Mouse (Mus musculus) layer of hippocampus, adult 9-11 months (tissue): Measurements from ENCODE around the gene Gramd2.

Experiments
- DNase-seq: peaks from one replicate; pipeline ENCODE4 v3.0.0; 2022

Gramd2 gene

GRCm38 (mm10) chr9:59679678-59680533, at the start of gene Gramd2:
Gramd2 (plus strand) TSS chr9:59680144.
- DNase-seq, result peak; percentile 67

- DNase-seq, result no peak
These were observed 41.6 kb upstream of the Gramd2 start for GRCm38 (mm10) chr9:59638372-59638771.

DNA sequence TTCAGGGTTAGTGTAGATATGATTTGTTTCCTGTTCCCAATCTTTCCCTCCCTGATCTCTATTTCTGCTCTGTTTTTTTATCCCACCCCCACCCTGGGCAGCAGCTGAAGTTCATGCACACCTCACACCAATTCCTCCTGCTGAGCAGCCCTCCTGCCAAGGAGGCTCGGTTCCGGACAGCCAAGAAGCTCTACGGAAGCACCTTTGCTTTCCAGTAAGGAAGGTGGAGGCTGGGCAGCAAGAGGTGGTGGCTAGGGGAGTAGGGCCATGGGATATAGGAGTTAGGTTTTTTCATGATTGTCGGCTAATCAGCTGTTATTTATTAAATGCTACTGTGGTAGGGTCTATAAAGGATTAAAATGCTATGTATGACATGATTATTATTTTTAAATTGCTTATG, 40.0 kb upstream of the Gramd2 start:
- no peak for DNase-seq

DNA sequence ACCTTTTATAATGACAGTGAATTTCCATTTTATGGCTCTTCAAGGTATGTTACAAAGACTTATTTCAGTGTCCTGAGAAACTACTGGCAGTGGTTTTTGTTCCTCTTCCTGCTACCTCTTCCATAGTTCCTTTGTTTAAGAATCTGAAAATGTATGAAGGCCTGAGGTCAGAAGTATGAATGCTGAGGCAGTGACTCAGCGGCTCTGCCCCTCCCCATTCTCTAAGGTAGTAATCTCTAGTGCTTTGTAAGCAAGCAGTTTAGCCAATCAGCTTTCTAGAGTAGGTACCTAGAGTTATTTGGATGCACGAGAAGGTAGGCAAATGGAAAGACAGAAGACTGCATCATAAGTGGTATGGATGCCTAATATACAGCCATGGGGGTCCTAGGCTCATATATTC, 38.6 kb upstream of the Gramd2 start:
- no peak for DNase-seq

GRCm38 (mm10) chr9:59649911-59650310, 30.0 kb upstream of the Gramd2 start:
- no peak for DNase-seq

- no peak for DNase-seq
These were observed 26.6 kb upstream of the Gramd2 start for GRCm38 (mm10) chr9:59653371-59653770.

DNA sequence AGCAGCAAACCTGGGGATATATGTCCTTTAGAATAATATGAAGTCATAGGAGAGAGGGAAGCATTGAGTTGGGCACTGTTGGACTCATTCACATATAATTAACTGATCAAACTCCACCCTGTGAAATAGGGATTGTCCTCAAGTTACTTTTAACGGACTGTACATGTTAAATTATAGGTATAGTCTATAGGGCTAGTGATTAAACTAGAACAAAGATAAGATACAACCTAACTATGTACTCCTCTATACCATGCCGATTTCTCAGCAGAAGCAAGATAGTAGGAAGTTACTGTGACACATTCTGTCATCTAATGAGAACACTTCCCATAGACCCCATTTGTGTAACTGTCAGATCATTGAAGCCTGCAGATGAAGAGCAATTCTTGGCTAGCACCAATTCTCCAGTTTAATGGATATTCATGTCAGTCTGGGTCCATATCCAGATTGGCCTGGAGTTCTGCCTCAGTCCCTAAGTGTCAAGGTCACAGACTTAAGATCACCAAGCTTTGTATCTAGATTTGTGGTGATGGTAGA, 25.4 kb upstream of the Gramd2 start:
- no peak for DNase-seq

DNA sequence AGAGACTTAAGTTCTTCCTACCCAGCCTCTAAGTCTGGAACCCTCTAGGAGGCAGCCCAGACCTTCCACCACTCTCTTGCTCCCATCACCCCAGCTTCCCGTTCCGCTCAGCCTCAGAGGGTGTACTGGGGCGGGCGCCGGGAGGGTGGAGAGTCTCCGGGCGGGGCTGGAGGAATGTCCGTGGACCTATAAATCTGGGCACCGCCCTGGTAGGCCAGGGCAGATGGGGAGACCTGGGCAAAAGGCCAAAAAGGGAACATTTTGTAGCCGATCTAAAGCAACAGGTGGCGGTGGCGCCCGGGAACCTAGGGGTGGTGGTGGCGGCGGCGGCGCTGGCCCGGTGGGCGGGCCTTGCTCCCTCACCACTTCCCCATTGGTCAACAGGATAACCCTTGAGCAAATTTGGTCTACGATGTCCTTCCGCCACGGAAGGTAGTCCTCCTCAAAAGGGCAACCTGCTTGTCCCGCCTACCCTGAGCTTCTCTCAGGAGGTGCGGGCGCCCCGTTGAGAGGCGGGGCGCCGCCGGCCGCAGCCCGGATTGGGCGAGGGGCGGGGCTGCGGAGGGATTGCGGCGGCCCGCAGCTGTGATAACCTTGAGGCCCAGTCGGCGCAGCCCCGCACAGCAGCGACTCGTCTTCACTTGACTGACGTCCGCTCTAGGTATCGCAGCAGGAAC, 23.8 kb upstream of the Gramd2 start, which contains the start of gene Pkm:
Gene Pkm, plus strand, starts transcription at position 411 of the 677 bp plus-strand sequence.
- DNase-seq, result peak; percentile 98

DNA sequence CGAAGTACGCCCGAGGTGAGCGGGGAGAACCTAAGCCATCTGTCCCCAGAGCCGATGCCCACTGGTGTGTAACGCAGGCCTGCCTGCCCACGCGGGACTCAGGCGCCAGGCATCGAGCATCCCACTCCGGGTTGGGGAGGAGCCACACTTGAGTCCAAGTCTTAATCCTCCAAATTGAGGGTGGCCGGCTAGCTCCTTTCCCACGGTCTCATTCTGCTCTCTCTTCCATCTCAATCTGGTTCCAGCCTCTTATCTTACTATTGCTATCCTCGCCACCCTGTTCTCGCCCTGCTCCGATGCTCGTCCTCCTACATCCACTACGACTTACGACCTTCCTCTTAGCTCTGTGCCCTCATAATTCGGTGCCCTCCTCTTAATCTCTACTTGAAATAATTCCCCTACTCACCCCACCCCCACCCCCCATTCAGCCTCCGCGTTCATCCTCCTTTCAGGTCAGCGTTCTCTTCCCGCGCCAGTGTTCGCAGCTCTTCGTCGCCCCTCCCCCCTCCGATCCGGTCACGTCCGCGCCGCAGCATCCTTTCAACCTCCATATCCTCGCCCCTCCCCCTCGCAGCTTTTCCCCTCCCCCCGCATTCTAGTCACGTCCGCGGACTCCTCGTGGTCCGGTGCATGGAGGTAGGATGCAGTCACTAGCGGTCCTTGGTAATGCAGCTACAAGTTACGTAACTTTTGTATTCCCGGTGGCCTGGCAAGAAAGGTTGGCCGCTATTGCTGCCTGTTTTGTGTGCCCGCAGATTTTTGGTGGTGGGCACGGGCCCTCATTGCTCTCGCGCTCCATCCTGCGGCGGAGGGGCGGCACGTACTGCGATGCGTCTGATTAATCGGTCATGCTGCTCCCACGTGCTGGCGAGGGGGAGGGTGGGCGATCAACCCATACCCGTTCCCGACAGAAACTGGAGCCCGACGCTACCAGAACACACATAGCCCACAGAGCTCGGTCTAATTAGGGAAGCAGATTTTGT, 23.0 kb upstream of the Gramd2 start:
- peak; percentile 90 for DNase-seq

DNA sequence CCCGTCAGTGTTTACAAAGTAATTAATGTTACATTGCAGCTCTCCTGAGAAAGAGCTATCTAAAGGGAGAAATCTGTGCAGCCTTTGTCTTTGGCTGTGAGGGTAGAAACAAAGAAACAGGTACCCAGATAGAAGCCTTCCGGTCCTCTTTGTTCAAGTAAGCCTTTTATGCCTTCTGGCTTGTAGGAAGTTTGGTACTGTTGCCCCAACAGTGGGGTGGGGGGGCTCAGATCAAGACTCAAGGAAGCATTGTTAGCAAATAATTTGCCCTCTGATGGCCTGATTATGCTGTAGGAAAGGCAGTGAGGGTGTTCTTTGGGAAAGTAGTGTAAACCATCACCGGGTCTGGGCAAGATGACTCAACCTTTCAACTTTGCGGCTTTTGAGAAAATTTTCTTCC, 21.8 kb upstream of the Gramd2 start:
- DNase-seq, result no peak

- peak; percentile 82 for DNase-seq
These were observed 20.6 kb upstream of the Gramd2 start for GRCm38 (mm10) chr9:59659036-59660026.

GRCm38 (mm10) chr9:59660421-59660820, 19.5 kb upstream of the Gramd2 start:
- DNase-seq, result no peak

DNA sequence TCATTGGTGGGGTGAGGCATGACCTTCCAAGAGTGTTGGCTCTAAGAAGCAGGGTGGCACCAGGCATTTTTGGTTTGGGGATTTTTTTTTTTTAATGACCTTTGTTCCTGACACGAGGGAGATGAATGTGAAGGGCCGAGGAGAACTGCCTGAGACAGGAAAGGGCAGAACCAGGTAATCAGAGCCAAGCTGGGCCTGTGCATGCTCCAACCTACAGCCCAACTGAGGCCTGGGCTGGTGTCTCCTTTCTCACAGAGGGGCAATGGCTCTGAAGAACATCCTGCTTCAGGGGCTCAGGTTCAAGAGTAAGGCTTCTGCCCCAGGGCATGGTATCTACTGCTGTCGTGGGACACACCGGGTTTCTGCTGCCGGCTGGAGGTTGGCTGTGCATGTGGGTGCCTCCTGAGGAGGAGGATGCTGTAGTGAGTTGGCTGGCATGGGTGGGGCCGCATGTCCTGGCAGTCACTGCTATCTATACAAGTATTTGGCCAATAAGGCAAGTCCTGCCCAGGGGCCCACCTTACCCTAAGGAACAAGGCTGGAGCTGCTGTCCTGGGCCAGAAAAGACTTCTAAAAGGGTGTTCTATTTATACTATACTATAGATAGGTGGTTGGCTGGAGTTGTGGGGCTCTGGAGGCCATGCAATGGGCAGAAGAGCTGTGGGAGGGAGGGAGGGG, 18.5 kb upstream of the Gramd2 start:
- no peak for DNase-seq

GRCm38 (mm10) chr9:59663226-59663625, 16.7 kb upstream of the Gramd2 start:
- no peak for DNase-seq

- no peak for DNase-seq
These were observed 16.0 kb upstream of the Gramd2 start for GRCm38 (mm10) chr9:59663957-59664356.

GRCm38 (mm10) chr9:59664664-59665256, 15.2 kb upstream of the Gramd2 start:
- DNase-seq, result no peak

- no peak for DNase-seq
These were observed 13.9 kb upstream of the Gramd2 start for GRCm38 (mm10) chr9:59666016-59666415.

GRCm38 (mm10) chr9:59666813-59667212, 13.1 kb upstream of the Gramd2 start:
- DNase-seq, result no peak

DNA sequence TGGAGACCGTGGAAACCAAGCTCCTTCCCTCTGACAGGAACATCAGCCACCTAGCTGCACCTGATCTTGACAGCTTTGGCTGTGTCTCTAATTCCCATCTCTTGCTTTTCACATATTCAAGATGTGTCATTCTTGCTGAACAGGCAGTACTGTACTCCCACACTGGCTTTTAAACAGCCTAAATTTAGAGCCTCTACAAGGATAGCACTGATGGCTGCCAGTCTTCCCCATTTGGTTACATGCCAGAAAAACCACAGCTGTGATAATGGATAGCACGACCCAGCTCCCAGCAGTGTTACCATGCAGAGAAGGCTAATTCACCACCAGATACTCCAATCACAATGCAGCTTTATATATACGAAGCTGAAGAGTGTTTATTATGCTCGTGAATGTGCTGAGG, 12.7 kb upstream of the Gramd2 start:
- DNase-seq, result peak; percentile 84

- no peak for DNase-seq
These were observed 12.0 kb upstream of the Gramd2 start for GRCm38 (mm10) chr9:59667904-59668303.
